Mouse (Mus musculus): ENCODE measurements at regions not wholly inside any gene's neighbourhood (a gene's known extent, or its start where the extent isn't known, plus 50 kb on each side); places are given as distances from the start of the nearest gene placed in this dataset.

GRCm38 (mm10) chr2:128377680-128378079 lies 213.3 kb upstream of the Spdye4c start:
- WGBS = 47% methylated on average over 10 of the region's 10 CpGs
- Histone ChIP-seq H3K4me1 (replicated peaks; ENCODE audit: insufficient read depth, low read length) (no peaks in the 10 kb centered on the region), H3K27ac (no peak overlapping the region), H3K4me2 (ENCODE audit: low read length) (no peak overlapping the region), H3K9ac (ENCODE audit: low read depth, low read length) (no peak overlapping the region), H3K36me3 (ENCODE audit: insufficient read depth, low read length) (no peaks in the 10 kb centered on the region), H3K9me3 (replicated peaks; ENCODE audit: low read length) (no peaks in the 10 kb centered on the region), H3K4me3 (replicated peaks; ENCODE audit: low read depth, low read length) (no peak overlapping the region), H3K27me3 (ENCODE audit: insufficient read depth, low read length) (no peaks in the 10 kb centered on the region)
- DNase-seq (ENCODE audit: low spot score) (no peak), ATAC-seq (replicated peaks; ENCODE audit: low FRiP score, low read depth) (no peak)
- TF ChIP-seq CTCF (IDR thresholded peaks at IDR 0.05; ENCODE audit: low read depth) = no peak

- ATAC-seq (replicated peaks; ENCODE audit: low FRiP score, low read depth) (no peak), DNase-seq (ENCODE audit: low spot score) (no peak)
- Histone ChIP-seq H3K9me3 (replicated peaks; ENCODE audit: low read length) (no peaks in the 10 kb centered on the region), H3K36me3 (ENCODE audit: insufficient read depth, low read length) (no peaks in the 10 kb centered on the region), H3K9ac (ENCODE audit: low read depth, low read length) (no peak overlapping the region), H3K27me3 (ENCODE audit: insufficient read depth, low read length) (no peaks in the 10 kb centered on the region), H3K27ac (no peak overlapping the region), H3K4me2 (ENCODE audit: low read length) (no peak overlapping the region), H3K4me1 (replicated peaks; ENCODE audit: insufficient read depth, low read length) (no peaks in the 10 kb centered on the region), H3K4me3 (replicated peaks; ENCODE audit: low read depth, low read length) (no peak overlapping the region)
- 68% methylated on average over 7 of the region's 7 CpGs for WGBS
- no peak for TF ChIP-seq CTCF (IDR thresholded peaks at IDR 0.05; ENCODE audit: low read depth)
These were observed 212.6 kb upstream of the Spdye4c start for GRCm38 (mm10) chr2:128378456-128378855.

DNA sequence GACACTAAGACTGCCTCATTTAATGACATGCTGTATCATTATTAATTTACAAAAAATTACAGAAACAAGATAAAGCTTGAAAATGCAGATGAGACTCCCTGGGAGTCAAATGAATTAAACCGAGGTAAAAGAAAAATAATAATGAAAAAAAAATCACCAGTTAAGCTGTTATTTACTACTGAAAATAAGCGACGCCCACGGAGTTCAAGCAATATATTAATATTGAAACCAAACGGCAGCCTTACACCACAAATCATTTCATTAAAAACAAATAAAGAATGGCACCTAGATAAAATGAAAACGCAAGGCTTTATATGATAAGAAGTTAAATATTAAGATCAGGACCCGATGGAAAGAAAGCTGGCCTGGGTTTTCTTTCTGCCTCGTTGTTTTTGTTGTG lies 211.9 kb upstream of the Spdye4c start:
- Histone ChIP-seq H3K4me2 (ENCODE audit: low read length) (no peak overlapping the region), H3K9me3 (replicated peaks; ENCODE audit: low read length) (no peaks in the 10 kb centered on the region), H3K27me3 (ENCODE audit: insufficient read depth, low read length) (no peaks in the 10 kb centered on the region), H3K4me1 (replicated peaks; ENCODE audit: insufficient read depth, low read length) (no peaks in the 10 kb centered on the region), H3K27ac (no peak overlapping the region), H3K9ac (ENCODE audit: low read depth, low read length) (no peak overlapping the region), H3K4me3 (replicated peaks; ENCODE audit: low read depth, low read length) (no peak overlapping the region), H3K36me3 (ENCODE audit: insufficient read depth, low read length) (no peaks in the 10 kb centered on the region)
- DNase-seq (ENCODE audit: low spot score) (no peak), ATAC-seq (replicated peaks; ENCODE audit: low FRiP score, low read depth) (no peak)
- WGBS = 70% methylated on average over 8 of the region's 8 CpGs
- TF ChIP-seq CTCF (IDR thresholded peaks at IDR 0.05; ENCODE audit: low read depth) = no peak

- no peak overlapping the region for H3K27ac ChIP-seq
- TF ChIP-seq CTCF (IDR thresholded peaks at IDR 0.05; ENCODE audit: low read depth) = no peak
- 68% methylated on average over 8 of the region's 8 CpGs for WGBS
- no peak overlapping the region for H3K4me3 ChIP-seq (replicated peaks; ENCODE audit: low read depth, low read length)
- no peaks in the 10 kb centered on the region for H3K27me3 ChIP-seq (ENCODE audit: insufficient read depth, low read length)
- no peak overlapping the region for H3K9ac ChIP-seq (ENCODE audit: low read depth, low read length)
- H3K36me3 ChIP-seq (ENCODE audit: insufficient read depth, low read length) = no peaks in the 10 kb centered on the region
- ATAC-seq (replicated peaks; ENCODE audit: low FRiP score, low read depth) = no peak
- no peaks in the 10 kb centered on the region for H3K4me1 ChIP-seq (replicated peaks; ENCODE audit: insufficient read depth, low read length)
- no peaks in the 10 kb centered on the region for H3K9me3 ChIP-seq (replicated peaks; ENCODE audit: low read length)
- DNase-seq (ENCODE audit: low spot score) = no peak
- H3K4me2 ChIP-seq (ENCODE audit: low read length) = no peak overlapping the region
These were observed 211.5 kb upstream of the Spdye4c start for GRCm38 (mm10) chr2:128379554-128379953.

GRCm38 (mm10) chr2:128380581-128380980 lies 210.4 kb upstream of the Spdye4c start:
- no peak for DNase-seq (ENCODE audit: low spot score)
- 63% methylated on average over 7 of the region's 7 CpGs for WGBS
- Histone ChIP-seq H3K9me3 (replicated peaks; ENCODE audit: low read length) (no peaks in the 10 kb centered on the region), H3K36me3 (ENCODE audit: insufficient read depth, low read length) (no peaks in the 10 kb centered on the region), H3K4me2 (ENCODE audit: low read length) (no peak overlapping the region), H3K27ac (no peak overlapping the region), H3K27me3 (ENCODE audit: insufficient read depth, low read length) (no peaks in the 10 kb centered on the region), H3K9ac (ENCODE audit: low read depth, low read length) (no peak overlapping the region), H3K4me1 (replicated peaks; ENCODE audit: insufficient read depth, low read length) (no peaks in the 10 kb centered on the region), H3K4me3 (replicated peaks; ENCODE audit: low read depth, low read length) (no peak overlapping the region)
- ATAC-seq (replicated peaks; ENCODE audit: low FRiP score, low read depth) = no peak
- TF ChIP-seq CTCF (IDR thresholded peaks at IDR 0.05; ENCODE audit: low read depth) = no peak

DNA sequence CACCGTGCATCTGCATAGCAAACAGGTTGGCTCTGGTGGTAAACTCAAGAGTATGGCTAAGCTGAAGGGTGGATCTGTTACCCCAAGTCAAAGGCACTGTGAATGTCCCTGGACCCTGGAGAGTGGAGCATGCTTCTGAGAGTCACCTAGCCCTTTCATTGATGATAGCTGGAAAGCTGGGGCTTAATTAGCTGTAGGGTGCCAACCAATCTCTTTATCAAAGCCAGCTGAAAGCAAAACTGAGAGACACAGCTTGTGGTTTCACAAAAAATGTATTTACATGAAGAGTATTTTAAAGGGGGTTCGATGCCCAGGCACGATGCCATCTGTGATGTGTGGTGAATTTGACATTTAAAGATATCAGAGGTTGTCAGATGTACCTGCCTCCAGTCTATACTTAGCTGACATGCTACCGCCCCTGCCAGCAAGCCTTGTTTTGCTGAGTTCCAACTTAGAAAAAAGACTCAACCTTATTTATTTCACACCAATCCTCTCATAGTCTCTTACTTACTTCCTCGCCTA lies 209.3 kb upstream of the Spdye4c start:
- Histone ChIP-seq H3K27ac (no peak overlapping the region), H3K9ac (ENCODE audit: low read depth, low read length) (no peak overlapping the region), H3K4me3 (replicated peaks; ENCODE audit: low read depth, low read length) (no peak overlapping the region), H3K9me3 (replicated peaks; ENCODE audit: low read length) (no peaks in the 10 kb centered on the region), H3K36me3 (ENCODE audit: insufficient read depth, low read length) (no peaks in the 10 kb centered on the region), H3K4me2 (ENCODE audit: low read length) (no peak overlapping the region), H3K4me1 (replicated peaks; ENCODE audit: insufficient read depth, low read length) (no peaks in the 10 kb centered on the region), H3K27me3 (ENCODE audit: insufficient read depth, low read length) (no peaks in the 10 kb centered on the region)
- DNase-seq (ENCODE audit: low spot score) (no peak), ATAC-seq (replicated peaks; ENCODE audit: low FRiP score, low read depth) (no peak)
- WGBS = 88% methylated on average over 5 of the region's 5 CpGs
- TF ChIP-seq CTCF (IDR thresholded peaks at IDR 0.05; ENCODE audit: low read depth) = no peak

GRCm38 (mm10) chr2:128382473-128382872 lies 208.5 kb upstream of the Spdye4c start:
- ATAC-seq (replicated peaks; ENCODE audit: low FRiP score, low read depth) = no peak
- Histone ChIP-seq H3K36me3 (ENCODE audit: insufficient read depth, low read length) (no peaks in the 10 kb centered on the region), H3K9me3 (replicated peaks; ENCODE audit: low read length) (no peaks in the 10 kb centered on the region), H3K4me3 (replicated peaks; ENCODE audit: low read depth, low read length) (no peak overlapping the region), H3K9ac (ENCODE audit: low read depth, low read length) (no peak overlapping the region), H3K4me2 (ENCODE audit: low read length) (no peak overlapping the region), H3K27ac (no peak overlapping the region), H3K27me3 (ENCODE audit: insufficient read depth, low read length) (no peaks in the 10 kb centered on the region), H3K4me1 (replicated peaks; ENCODE audit: insufficient read depth, low read length) (no peaks in the 10 kb centered on the region)
- TF ChIP-seq CTCF (IDR thresholded peaks at IDR 0.05; ENCODE audit: low read depth) = no peak
- no peak for DNase-seq (ENCODE audit: low spot score)
- WGBS = 44% methylated on average over 4 of the region's 4 CpGs

Data from kidney, postnatal 0 days (tissue).